Mouse (Mus musculus): Measurements from ENCODE around the gene Sgpp1.

Sgpp1 gene

DNA sequence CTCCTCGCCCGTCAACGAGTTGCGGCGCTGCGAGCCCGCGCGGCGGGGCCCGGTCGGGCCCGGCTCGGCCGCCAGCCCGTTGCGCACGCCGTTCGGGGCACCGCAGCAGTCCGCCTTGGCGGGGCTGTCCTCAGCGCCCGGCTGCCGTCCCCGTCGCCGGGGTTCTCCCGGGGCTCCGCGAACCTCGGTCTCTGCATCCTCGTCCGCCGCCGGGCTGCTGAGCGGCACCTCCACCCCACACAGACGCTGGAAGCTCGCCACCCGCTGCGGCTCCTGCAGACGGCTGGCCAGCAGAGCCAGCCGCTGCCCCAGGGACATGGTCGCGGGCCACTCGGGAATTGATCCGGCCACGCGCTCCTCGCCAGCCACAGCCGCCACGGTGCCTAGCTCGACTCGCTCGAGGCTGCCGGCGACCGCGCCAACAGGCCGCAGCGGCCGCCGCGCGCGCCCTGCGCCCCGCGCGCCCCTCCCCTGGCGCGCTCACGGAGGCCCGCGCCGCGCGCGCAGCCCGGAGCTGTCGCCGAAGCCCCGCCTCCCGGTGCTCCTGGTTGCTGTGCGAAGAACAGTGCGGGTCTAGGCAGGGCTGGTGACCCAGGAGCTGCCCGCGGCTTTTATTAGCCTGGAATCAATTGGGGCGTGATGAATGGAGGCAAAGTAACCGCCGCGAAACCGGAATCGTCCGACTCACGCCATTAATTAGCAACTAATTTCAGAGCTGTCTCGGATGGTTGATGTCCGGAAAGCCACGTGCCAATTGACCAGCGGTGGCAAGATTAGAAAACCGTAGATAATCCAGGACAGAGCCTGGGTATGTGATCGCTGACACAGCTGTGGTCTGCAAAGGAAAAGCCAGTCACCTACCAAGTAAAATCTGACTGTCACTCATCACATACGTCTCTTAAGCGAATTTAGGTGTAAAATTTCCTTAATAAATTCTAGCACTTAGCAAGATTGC lies at the start of gene Sgpp1:
Gene Sgpp1 (minus strand): TSS at position 484 of the 955 bp plus-strand sequence.
- DNase-seq (ENCODE audit: low read depth in 2 of 2, low spot score in 2 of 2): peak; percentile 67 to 68

DNA sequence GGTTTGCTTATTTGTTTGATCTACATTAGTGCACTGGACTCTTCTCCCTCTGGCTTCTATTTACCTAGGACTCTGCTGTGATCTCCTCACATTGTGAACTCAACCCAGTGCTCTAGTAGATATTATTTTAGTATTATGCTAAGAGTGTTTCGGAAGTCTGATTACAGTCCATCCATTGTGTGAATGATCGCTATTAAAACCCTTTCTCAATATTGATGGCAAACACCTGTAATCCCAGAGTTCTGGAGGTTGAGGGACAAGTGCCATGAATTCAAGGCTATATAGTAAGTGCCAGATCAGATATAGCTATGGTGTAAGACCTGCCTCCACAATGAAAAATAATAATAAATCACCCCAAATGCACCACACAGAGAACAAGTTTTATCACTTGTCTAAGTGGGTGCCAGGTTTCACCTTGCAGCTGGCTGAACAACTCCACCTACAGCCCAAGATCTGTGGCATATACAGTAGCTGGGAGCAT lies 48.8 kb upstream of the Sgpp1 start:
- no peak for DNase-seq (ENCODE audit: low read depth in 2 of 2, low spot score in 2 of 2)

DNA sequence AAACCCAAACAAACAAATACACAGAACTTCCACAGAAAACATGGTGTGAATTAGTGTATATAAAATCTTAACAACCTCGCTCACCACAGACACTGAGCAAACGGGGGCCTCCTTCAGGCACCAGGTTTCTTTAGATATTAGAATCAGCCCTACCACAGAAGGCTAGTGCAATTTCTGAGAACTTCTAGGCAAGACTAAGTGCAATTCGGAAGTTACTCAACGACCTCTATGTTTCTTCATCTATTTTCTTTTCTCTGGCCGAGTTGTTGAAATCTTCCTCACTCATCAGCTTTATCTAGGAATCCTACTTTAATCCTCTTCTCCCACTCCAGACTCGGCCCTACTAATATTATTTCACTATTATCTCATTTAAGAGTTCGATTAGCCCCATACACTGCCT lies 46.5 kb upstream of the Sgpp1 start:
- no peak for DNase-seq (ENCODE audit: low read depth in 2 of 2, low spot score in 2 of 2)

DNA sequence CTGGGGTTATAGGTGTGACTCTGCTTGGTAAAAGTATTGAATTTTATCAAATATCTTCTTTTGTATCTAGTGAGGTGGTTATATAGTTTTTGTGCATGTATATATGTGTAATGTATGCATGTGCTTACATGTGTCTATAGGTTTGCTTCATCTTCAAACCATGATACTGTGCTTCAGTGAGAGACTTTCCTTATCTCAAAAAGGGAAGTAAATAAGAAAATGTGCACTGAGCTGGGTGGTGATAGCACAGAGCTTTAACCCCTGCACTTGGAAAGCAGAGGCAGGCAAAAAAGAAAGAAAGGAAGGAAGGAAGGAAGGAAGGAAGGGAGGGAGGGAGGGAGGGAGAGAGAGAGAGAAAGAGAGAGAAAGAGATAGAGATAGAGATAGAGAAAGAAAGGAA lies 45.9 kb upstream of the Sgpp1 start:
- DNase-seq (ENCODE audit: low read depth in 2 of 2, low spot score in 2 of 2): no peak

- peak; percentile 57 to 74 for DNase-seq (ENCODE audit: low read depth in 2 of 2, low spot score in 2 of 2)
Measured at GRCm38 (mm10) chr12:75772424-75773034, 37.0 kb upstream of the Sgpp1 start.

GRCm38 (mm10) chr12:75771410-75771809 lies 35.9 kb upstream of the Sgpp1 start:
- DNase-seq (ENCODE audit: low read depth in 2 of 2, low spot score in 2 of 2): no peak

DNA sequence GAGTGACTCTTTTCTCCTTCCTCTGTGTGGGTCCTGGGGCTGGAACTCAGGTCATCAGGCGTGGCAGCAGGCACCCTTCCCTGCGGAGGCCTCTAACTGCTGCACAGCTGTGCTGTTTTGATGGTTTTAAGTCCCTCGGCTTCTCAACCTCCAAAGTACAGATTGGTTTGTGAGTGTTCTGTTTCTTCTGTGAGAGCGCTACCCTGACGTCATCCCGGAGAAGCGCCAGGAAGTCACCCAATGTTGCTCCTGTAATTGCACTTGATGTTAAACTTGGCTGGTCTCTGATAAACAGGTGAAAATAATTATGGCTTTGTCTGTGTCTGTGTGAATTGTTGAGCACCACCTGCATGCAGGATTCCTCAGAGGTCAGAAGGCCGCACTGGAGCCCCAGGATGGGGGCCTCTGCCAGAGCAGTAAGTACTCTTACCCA lies 31.4 kb upstream of the Sgpp1 start:
- peak; percentile 59 to 63 for DNase-seq (ENCODE audit: low read depth in 2 of 2, low spot score in 2 of 2)

GRCm38 (mm10) chr12:75766395-75766794 lies 30.9 kb upstream of the Sgpp1 start:
- DNase-seq (ENCODE audit: low read depth in 2 of 2, low spot score in 2 of 2): no peak

GRCm38 (mm10) chr12:75765751-75766150 lies 30.2 kb upstream of the Sgpp1 start:
- no peak for DNase-seq (ENCODE audit: low read depth in 2 of 2, low spot score in 2 of 2)

GRCm38 (mm10) chr12:75756387-75756786 lies 20.9 kb upstream of the Sgpp1 start:
- DNase-seq (ENCODE audit: low read depth in 2 of 2, low spot score in 2 of 2): no peak

DNA sequence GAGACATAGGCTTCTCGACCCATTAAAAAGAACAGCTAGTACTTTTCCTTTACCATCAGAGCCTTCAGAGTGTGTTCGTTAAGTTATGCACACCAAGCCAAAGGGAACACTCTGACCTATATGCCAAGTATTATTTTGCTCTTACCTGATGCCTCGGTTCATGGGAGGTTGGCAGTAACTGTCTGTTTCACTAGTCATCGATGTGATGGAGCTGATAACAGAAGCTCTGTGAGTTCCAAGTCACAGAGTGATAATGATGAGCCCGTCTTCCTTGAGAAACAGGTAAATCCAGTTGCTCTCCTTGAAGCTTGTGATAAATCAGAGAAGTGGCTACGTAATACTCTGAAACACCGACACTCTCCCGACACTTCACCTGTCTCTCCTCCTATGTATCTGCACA lies 18.2 kb upstream of the Sgpp1 start:
- no peak for DNase-seq (ENCODE audit: low read depth in 2 of 2, low spot score in 2 of 2)

GRCm38 (mm10) chr12:75752077-75752476 lies 16.5 kb upstream of the Sgpp1 start:
- DNase-seq (ENCODE audit: low read depth in 2 of 2, low spot score in 2 of 2): no peak

DNA sequence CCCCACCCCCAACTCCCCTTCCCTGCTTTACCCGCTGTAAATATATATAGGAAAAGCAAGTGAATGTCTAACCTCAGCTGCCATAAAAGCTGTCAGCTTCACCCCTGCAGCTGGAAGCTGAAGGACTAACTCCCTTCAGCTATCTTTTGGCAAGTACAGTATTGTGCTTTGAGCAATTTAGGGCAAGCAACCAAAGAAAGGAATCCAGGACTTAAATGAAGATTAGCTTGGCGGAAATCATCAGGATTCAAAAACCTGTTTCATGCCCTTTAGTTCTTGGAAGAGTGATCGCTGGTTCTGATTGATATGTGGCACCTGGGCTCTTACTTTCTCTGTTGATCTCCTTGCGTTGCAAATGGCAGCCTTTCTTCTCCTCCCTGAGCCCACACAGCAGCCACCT lies 13.0 kb upstream of the Sgpp1 start:
- no peak for DNase-seq (ENCODE audit: low read depth in 2 of 2, low spot score in 2 of 2)

- DNase-seq (ENCODE audit: low read depth in 2 of 2, low spot score in 2 of 2): no peak
Measured at GRCm38 (mm10) chr12:75745697-75746290, 10.3 kb upstream of the Sgpp1 start.

- DNase-seq (ENCODE audit: low read depth in 2 of 2, low spot score in 2 of 2): no peak
Measured at GRCm38 (mm10) chr12:75742101-75742500, 6.6 kb upstream of the Sgpp1 start.

DNA sequence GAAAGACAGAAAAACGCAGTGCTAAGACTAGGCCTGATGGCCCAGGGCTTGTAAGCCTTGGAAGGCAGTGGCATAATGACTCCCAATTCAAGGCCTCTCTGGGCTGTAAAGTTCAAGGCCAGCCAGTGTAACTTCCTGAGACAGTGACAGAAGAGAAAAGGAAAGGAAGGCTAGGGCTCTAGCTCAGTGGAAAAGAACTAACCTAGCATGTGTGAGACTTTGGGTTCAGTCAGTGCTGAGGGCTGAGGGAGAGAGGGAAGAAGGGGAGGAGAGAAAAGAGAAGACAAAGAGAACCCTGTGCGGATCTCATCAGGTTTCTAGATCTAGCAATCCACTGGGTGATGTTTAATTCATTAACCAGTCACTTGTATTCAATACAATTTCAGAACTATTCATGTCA lies 5.7 kb upstream of the Sgpp1 start:
- no peak for DNase-seq (ENCODE audit: low read depth in 2 of 2, low spot score in 2 of 2)

GRCm38 (mm10) chr12:75740451-75740850 lies 4.9 kb upstream of the Sgpp1 start:
- no peak for DNase-seq (ENCODE audit: low read depth in 2 of 2, low spot score in 2 of 2)

GRCm38 (mm10) chr12:75739611-75740010 lies 4.1 kb upstream of the Sgpp1 start:
- DNase-seq (ENCODE audit: low read depth in 2 of 2, low spot score in 2 of 2): no peak

DNA sequence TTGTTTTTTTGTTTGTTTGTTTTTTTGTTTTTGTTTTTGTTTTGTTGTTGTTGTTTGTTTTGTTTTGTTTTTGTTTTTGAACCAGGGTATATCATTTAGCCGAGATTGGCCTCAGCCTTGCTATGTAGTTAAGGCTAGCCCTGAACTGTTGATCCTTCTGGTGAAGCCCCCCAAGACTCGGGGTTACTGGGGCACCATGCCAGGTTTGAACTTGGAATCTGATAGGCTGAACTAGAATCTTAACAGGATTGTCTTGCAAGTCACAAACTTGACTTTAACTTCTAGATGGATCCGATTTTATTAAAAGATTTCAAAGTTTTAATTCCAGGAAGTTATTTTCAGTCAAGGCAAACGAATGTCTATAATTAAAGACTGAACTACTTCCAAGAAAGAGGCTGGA lies 767 bp upstream of the Sgpp1 start:
- no peak for DNase-seq (ENCODE audit: low read depth in 2 of 2, low spot score in 2 of 2)

DNA sequence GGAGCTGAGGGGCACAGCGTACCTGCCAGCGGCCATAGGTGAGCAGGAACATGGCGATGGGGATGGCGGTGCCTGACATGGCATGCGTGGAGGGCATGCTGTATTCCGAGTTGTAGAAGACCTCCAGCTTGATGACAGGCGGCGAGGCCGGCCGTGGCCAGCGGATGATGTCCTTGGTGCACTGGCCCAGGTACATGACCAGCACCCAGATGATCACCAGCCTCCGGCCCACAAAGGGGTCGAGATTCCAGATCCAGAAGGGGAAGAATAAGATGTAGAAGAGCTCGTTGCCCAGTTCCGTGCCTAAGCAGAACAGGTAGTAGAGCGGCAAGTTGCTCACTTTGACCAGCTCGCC lies 661 bp downstream of the Sgpp1 start:
- peak; percentile 17 to 28 for DNase-seq (ENCODE audit: low read depth in 2 of 2, low spot score in 2 of 2)

- DNase-seq (ENCODE audit: low read depth in 2 of 2, low spot score in 2 of 2): peak in 1 of 2 experiments; percentile 20
Measured at GRCm38 (mm10) chr12:75734167-75734566, 1.4 kb downstream of the Sgpp1 start.

All from CD8-positive naive resting alpha-beta T cell, adult 2 months (primary cell).